Mouse (Mus musculus) liver, adult 10 weeks (tissue): ENCODE data around the gene Ehd4. TPM values are rescaled to one million over a fixed set of nuclear protein-coding genes. Genes with fewer than 3 reads are reported as not detected.

ENCODE experiments used
- polyA plus RNA-seq: library from polyadenylated mRNA; stranded (reverse); fragments of 350-450 nt; fragmentation: Illumina TruSeq; extraction: RNeasy Lipid Tissue Mini Kit (QIAGEN cat#74804); gene quantifications from one replicate; pipeline ENCODE4 v1.2.3, GENCODE M21; 2014; ENCODE audit warnings: low read depth, low replicate concordance

Ehd4 gene
- polyA plus RNA-seq, result 3.3 TPM

GRCm38 (mm10) chr2:120154361-120154894, at the start of gene Ehd4:
Ehd4 (minus strand) TSS chr2:120154606.

Other genes starting within 250 kb of the Ehd4 start
- gene Mapkbp1, start 181.9 kb downstream of the Ehd4 start, polyA plus RNA-seq, result 0.79 TPM
- gene Jmjd7, start 127.1 kb downstream of the Ehd4 start, polyA plus RNA-seq, result 1.1 TPM
- gene Gm28042, start 127.1 kb downstream of the Ehd4 start, polyA plus RNA-seq, result not detected
- 0.21 TPM for gene Pla2g4b, start 121.2 kb downstream of the Ehd4 start, polyA plus RNA-seq
- not detected for gene Pla2g4e, start 90.7 kb upstream of the Ehd4 start, polyA plus RNA-seq
- gene Pla2g4d, start 134.6 kb upstream of the Ehd4 start, polyA plus RNA-seq, result not detected
- gene Pla2g4f, start 159.6 kb upstream of the Ehd4 start, polyA plus RNA-seq, result not detected
- gene Vps39, start 198.5 kb upstream of the Ehd4 start, polyA plus RNA-seq, result 6.8 TPM
- 19.2 TPM for gene Ganc, start 249.3 kb upstream of the Ehd4 start, polyA plus RNA-seq
- gene Tmem87a, start 249.5 kb upstream of the Ehd4 start, polyA plus RNA-seq, result 11.8 TPM